Mouse (Mus musculus) intestine, embryonic 16.5 days (tissue): ENCODE data around the gene Nkx6-1. TPM values are rescaled to one million over a fixed set of nuclear protein-coding genes. Genes with fewer than 3 reads are reported as not detected.

Source experiments
- ATAC-seq: fragments of 200-750 bp; cut with Nextera tagmentation; 2 replicates; pipeline ENCODE4 v1.8.0; 2017; ENCODE audit warnings: moderate TSS enrichment, moderate library complexity
- H3K27ac ChIP-seq: fragments of 300-500 bp; sonication (generic); 2 replicates; pipeline ENCODE4 v1.5.1; 2014; ENCODE audit warnings: mild to moderate bottlenecking, low read length
- H3K27me3 ChIP-seq: fragments of 300-500 bp; sonication (generic); replicated peaks from 2 replicates; pipeline ENCODE4 v1.6.1; 2014; ENCODE audit warnings: low read length, control low read depth, mixed read lengths; ENCODE audit not compliant: control insufficient read depth, insufficient read depth
- H3K36me3 ChIP-seq: fragments of 300-500 bp; sonication (generic); 2 replicates; pipeline ENCODE4 v1.6.1; 2014; ENCODE audit warnings: low read length, control low read depth; ENCODE audit not compliant: control insufficient read depth, insufficient read depth
- H3K4me1 ChIP-seq: fragments of 300-500 bp; sonication (generic); 2 replicates; pipeline ENCODE4 v1.6.1; 2014; ENCODE audit warnings: low read length, control low read depth, mixed read lengths; ENCODE audit not compliant: control insufficient read depth, insufficient read depth
- H3K4me2 ChIP-seq: fragments of 300-500 bp; sonication (generic); 2 replicates; pipeline ENCODE4 v1.6.1; 2014; ENCODE audit warnings: low read depth, low read length, control low read depth
- H3K4me3 ChIP-seq: fragments of 300-500 bp; sonication (generic); 2 replicates; pipeline ENCODE4 v1.5.1; 2014; ENCODE audit warnings: mild to moderate bottlenecking, low read length
- H3K9ac ChIP-seq: fragments of 300-500 bp; sonication (generic); 2 replicates; pipeline ENCODE4 v1.6.1; 2014; ENCODE audit warnings: low read depth, low read length
- H3K9me3 ChIP-seq: fragments of 300-500 bp; sonication (generic); 2 replicates; pipeline ENCODE4 v1.6.1; 2016; ENCODE audit warnings: low read length, control low read depth; ENCODE audit not compliant: control insufficient read depth
- WGBS: fragments of 180-500 bp; shearing (Covaris S2); extraction: QIAGEN DNeasy Blood & Tissue Kit; methylation state at CpG from one replicate; pipeline ENCODE4 v1.1.7; 2014; 5-methylcytosine and 5-hydroxymethylcytosine counted together
- polyA plus RNA-seq: library from polyadenylated mRNA; unstranded; fragments of >200 nt; fragmentation: Nextera tagmentation; extraction: Ambion mirVana; gene quantifications from 2 replicates; pipeline ENCODE4 v1.2.1, GENCODE M21; 2015

Nkx6-1 gene
- polyA plus RNA-seq, 1 experiment from 2014 or later, result 0.20 TPM

DNA sequence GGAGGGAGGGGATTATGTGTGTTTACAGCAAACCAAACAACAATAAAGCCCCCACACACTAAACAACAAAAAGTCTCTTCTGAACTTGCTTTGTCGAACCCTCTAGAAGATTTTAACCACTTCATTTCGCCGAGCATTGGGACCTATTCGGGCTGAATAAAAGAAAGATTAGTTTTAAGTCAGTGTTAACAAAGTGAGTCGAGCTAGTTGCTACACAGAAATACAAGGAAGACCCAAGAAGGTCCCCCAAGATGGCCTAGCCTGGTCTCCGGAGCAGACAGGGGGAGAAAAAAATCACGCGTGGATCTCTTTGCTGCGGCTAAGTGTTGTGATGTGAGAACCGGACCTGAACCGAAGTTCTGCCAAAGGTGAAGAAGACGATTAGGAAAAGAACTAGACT is 3.7 kb upstream of the Nkx6-1 start:
- peaks cover 15% of the 10 kb centered on the region for H3K4me1 ChIP-seq
- WGBS, result 5% methylated on average over 12 of the region's 12 CpGs
- H3K4me2 ChIP-seq, result no peak overlapping the region
- peaks cover 57% of the 10 kb centered on the region for H3K27me3 ChIP-seq
- H3K4me3 ChIP-seq, result no peak overlapping the region
- H3K27ac ChIP-seq, result no peak overlapping the region
- H3K9me3 ChIP-seq, result no peaks in the 10 kb centered on the region
- no peaks in the 10 kb centered on the region for H3K36me3 ChIP-seq
- no peak overlapping the region for H3K9ac ChIP-seq
- ATAC-seq, result no peak

DNA sequence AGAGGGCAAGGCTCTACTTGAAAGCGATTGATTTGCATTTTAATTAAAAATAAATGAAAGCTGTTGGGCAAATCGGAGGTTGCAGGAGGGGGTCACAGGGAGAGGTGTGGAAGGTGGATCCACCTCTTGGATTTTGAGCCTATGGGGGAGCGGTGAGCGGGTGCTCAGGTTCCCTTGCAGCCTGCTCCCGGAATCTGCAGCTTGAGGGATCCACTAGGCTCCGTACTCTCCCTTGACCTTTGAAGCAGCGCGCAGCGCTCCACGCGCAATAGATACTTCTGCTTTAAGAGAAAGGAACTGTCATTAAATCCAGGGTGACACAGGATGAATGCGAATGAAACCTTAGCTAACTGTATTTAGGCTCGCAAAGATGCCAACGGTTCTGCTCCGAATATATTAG is 3.2 kb upstream of the Nkx6-1 start:
- Histone ChIP-seq H3K27me3 (peaks cover 61% of the 10 kb centered on the region), H3K4me1 (peaks cover 19% of the 10 kb centered on the region), H3K4me3 (no peak overlapping the region), H3K36me3 (no peaks in the 10 kb centered on the region), H3K9me3 (no peaks in the 10 kb centered on the region), H3K9ac (no peak overlapping the region), H3K27ac (no peak overlapping the region), H3K4me2 (no peak overlapping the region)
- 3% methylated on average over 15 of the region's 15 CpGs for WGBS
- no peak for ATAC-seq

DNA sequence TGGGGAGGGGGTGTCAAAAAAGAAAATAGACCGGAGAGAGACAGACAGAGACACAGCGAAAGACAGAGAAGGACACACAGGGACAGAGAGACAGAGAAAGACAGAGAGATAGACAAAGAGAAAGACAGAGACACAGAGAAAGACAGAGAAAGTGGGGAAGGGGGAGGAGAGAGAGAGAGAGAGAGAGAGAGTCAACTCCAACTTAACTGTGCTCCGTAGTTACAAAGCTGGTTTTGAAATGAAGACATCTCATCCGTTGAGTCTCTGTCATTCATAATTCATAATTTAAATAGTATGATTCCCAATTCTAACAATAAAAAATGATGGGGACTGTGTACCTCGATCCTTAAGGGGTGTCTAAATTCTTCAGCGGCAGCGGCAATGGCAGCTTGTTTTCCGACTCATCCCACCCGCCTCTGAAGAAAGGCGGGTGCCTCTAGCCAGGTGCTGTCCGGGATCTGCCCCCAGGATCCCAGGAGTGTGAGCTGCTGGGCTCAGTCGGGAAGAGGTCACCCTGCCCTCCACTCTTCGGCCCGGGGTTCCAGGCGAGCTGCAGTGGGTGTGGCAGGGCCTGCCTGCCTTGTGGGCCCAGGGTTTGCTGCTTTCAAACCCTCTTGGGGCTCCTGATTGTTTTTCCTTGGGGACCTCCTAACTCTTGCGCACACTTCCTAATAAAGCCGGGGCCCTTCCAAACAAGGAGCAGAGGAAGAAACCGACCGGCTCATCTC is 2.6 kb upstream of the Nkx6-1 start:
- H3K36me3 ChIP-seq, result no peaks in the 10 kb centered on the region
- H3K27ac ChIP-seq, result no peak overlapping the region
- peaks cover 67% of the 10 kb centered on the region for H3K27me3 ChIP-seq
- WGBS, result 2% methylated on average over 19 of the region's 19 CpGs
- H3K4me3 ChIP-seq, result no peak overlapping the region
- no peaks in the 10 kb centered on the region for H3K9me3 ChIP-seq
- H3K4me1 ChIP-seq, result peaks cover 19% of the 10 kb centered on the region
- H3K9ac ChIP-seq, result no peak overlapping the region
- no peak overlapping the region for H3K4me2 ChIP-seq
- ATAC-seq, result no peak

DNA sequence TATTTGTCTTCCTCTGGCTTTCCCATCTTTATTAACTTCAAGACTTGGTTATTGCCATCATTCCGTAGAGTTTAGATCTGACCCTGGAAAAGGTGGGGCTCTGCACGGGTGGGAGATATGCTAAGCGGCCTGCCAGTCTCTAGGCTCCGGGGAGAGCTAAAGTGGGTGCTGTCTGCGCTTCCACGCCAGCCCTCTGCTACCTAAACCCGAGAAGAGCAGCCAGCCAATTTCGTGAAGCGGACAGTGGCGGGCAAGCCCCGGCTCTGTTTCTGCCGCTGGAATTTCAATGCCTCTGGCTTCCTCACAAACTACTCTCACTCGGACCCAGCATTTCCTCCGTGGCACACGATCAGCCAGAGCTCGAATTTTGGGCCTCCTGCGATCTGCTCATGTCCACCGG is 1.9 kb upstream of the Nkx6-1 start:
- Histone ChIP-seq H3K27me3 (peaks cover 74% of the 10 kb centered on the region), H3K27ac (no peak overlapping the region)
- WGBS, result 1% methylated on average over 18 of the region's 18 CpGs

DNA sequence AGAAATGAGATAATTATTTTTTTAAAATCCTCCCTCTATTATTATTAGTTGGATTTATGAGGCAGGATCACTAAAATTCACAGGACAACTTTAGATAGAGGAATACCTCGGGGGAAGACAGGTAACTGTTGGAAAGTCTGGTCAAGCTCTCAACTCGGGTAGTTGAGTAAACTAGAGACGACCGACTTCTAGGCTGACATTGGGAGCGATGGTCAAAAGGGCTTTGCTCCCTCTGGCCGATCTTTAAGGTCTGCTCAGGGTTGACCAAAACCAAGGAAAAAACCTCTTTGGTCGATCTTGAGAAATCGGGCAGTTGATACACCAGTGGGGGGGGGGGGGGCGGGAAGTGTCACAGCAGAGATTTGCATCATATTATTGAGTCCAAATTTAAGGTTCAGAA is 1.3 kb upstream of the Nkx6-1 start:
- Histone ChIP-seq H3K27me3 (peaks cover 78% of the 10 kb centered on the region), H3K36me3 (no peaks in the 10 kb centered on the region), H3K27ac (no peak overlapping the region), H3K9ac (no peak overlapping the region), H3K9me3 (no peaks in the 10 kb centered on the region), H3K4me2 (no peak overlapping the region), H3K4me1 (peaks cover 19% of the 10 kb centered on the region), H3K4me3 (no peak overlapping the region)
- ATAC-seq, result no peak
- 5% methylated on average over 9 of the region's 9 CpGs for WGBS

More for the DNA sequence above, 1.9 kb upstream of the Nkx6-1 start:
- Histone ChIP-seq H3K9me3 (no peaks in the 10 kb centered on the region), H3K4me1 (peaks cover 19% of the 10 kb centered on the region), H3K36me3 (no peaks in the 10 kb centered on the region), H3K4me3 (no peak overlapping the region), H3K9ac (no peak overlapping the region), H3K4me2 (no peak overlapping the region)
- no peak for ATAC-seq

DNA sequence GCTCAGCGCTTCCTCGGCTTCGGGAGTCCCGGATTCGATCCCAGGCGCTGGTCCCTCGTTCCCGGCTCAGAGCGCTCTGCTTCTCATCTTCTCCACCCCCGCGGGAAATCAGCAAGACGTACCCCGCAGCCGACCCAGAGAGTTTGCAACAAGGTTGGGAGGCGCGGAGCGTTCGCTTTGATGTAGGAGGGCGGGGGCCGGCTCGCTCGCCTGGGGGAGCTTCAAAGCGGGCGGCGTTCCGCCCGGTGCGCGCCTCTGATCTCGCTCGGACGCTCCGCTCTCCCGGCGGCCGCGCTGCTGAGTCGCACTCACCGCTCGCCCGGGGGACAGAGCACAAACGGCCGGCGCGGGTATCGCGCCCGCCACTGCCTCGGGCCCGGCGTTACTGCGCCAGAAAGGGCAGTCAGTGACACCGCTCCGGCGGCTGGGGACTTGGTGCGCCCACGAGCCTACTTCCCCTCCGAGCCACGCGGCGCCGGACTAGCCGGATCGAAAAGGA is 324 bp downstream of the Nkx6-1 start:
- peaks cover 90% of the 10 kb centered on the region for H3K27me3 ChIP-seq
- peak overlapping the region; percentile 19; the same call in 1 of the 2 replicates for H3K9ac ChIP-seq
- peak; percentile 16; the same call in 1 of the 2 replicates for ATAC-seq

DNA sequence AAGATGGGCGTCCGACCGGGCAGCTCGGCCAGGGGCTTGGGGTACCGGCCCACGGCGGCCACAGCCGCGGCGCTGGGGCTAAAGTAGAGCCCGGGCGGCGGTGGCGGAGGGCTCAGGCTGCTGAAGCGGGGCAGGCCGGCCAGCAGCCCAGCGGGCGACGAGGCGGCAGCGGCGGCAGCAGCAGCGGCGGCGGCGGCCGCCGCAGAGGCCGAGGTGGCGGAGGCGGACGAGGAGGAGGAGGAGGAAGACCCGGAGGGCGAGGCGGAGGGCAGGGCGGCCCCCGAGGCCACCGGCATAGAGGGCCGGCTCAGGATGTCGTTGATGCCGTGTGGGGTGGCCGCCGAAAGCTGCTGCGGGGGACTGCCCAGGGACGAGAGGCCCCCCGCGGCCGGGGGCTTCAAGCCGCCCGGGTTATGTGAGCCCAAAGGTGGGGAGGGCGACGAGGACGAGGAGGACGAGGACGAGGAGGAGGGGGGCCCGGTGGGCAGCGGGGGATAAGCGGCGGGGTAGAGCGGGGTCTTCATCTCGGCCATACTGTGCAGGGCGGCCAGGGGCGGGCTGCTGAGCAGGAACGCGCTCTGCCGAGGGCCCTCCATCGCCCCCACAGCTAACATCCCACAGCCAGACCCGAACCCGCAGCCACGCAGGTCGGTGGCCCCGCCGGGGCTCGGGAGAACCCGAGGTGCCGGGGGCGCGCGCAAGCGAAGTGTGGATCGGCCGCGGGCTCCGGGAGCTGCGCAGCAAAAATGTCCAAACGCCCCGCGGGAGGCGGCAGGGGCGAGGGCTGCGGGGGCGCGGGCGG is 974 bp downstream of the Nkx6-1 start:
- ATAC-seq, result no peak
- under 1% methylated on average over 85 of the region's 94 CpGs for whole genome bisulfite sequencing
- Histone ChIP-seq H3K4me3 (peak overlapping the region; percentile 47), H3K9me3 (no peaks in the 10 kb centered on the region), H3K4me2 (peak overlapping the region; percentile 68), H3K4me1 (peaks cover 19% of the 10 kb centered on the region), H3K36me3 (no peaks in the 10 kb centered on the region), H3K27me3 (peaks cover 88% of the 10 kb centered on the region), H3K9ac (peak overlapping the region; percentile 51; the same call in 1 of the 2 replicates), H3K27ac (no peak overlapping the region)

More for the DNA sequence above, 324 bp downstream of the Nkx6-1 start:
- H3K4me3 ChIP-seq, result peak overlapping the region; percentile 47
- no peaks in the 10 kb centered on the region for H3K36me3 ChIP-seq
- WGBS, result under 1% methylated on average over 58 of the region's 64 CpGs
- no peak overlapping the region for H3K27ac ChIP-seq
- peaks cover 19% of the 10 kb centered on the region for H3K4me1 ChIP-seq
- H3K9me3 ChIP-seq, result no peaks in the 10 kb centered on the region
- H3K4me2 ChIP-seq, result peak overlapping the region; percentile 68

DNA sequence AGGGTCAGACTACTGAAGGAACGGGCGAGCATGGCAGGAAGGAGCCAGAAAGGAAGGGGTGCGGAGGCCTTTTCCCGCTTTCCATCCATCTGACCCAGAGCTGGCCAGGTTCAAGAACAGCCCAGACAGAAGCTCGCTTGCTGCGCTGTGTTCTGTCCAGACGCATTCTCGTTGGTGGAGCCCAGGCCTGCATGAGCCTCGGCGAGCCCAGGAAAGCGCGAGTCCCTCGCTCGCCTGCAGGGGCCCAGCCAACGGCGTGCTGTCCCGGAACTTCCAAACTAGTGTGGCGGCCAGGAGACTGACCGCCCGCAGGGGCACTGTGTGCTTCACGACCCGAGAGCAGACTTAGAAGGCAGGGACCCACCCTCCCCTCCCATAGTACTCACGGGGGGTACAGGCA is 1.6 kb downstream of the Nkx6-1 start:
- Histone ChIP-seq H3K27me3 (peaks cover 84% of the 10 kb centered on the region), H3K4me1 (peaks cover 19% of the 10 kb centered on the region), H3K9me3 (no peaks in the 10 kb centered on the region), H3K9ac (peak overlapping the region; percentile 51; the same call in 1 of the 2 replicates), H3K4me3 (peak overlapping the region; percentile 47), H3K4me2 (peak overlapping the region; percentile 68), H3K27ac (no peak overlapping the region), H3K36me3 (no peaks in the 10 kb centered on the region)
- peak; percentile 66 for ATAC-seq
- WGBS, result under 1% methylated on average over 23 of the region's 23 CpGs

DNA sequence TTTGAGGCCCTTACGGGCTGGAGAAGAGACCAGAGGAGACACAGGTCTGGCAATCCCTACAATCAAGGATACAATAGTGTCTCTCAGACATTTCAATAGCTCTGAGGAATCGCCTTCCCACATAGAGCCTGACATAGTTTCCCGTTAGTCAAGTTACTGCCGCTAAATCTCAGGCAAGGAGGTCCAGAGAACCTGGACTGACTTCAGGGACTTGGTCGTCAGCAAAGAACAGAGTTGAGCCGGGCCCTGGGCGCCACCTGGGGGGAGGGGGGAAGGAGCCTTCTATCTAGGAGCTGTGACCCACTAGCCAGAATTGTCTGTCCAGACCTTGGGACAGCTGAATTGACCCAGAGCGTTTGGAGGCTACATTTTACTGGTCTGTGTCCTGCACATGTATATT is 2.3 kb downstream of the Nkx6-1 start:
- Histone ChIP-seq H3K4me3 (no peak overlapping the region; the same call in 1 of the 2 replicates), H3K27ac (no peak overlapping the region), H3K4me1 (peaks cover 19% of the 10 kb centered on the region), H3K4me2 (no peak overlapping the region), H3K27me3 (peaks cover 82% of the 10 kb centered on the region), H3K36me3 (no peaks in the 10 kb centered on the region), H3K9ac (no peak overlapping the region), H3K9me3 (no peaks in the 10 kb centered on the region)
- 5% methylated on average over 8 of the region's 8 CpGs for WGBS
- ATAC-seq, result no peak
